Mouse (Mus musculus) ES-Bruce4 (cell line): Measurements from ENCODE around the gene Adarb2.

Source experiments
- CTCF ChIP-seq: IDR thresholded peaks from one replicate; pipeline ENCODE4 v1.8.1; 2011; ENCODE audit warnings: low read depth, low read length
- EP300 ChIP-seq: IDR thresholded peaks from 2 replicates; pipeline ENCODE4 v1.6.1; 2011; ENCODE audit warnings: low read depth, low read length; ENCODE audit not compliant: insufficient read depth
- POLR2A ChIP-seq: IDR thresholded peaks from one replicate; pipeline ENCODE4 v1.8.1; 2011; ENCODE audit warnings: low read length; ENCODE audit not compliant: insufficient read depth

- TF ChIP-seq POLR2A (no peak), CTCF (no peak), EP300 (no peak)
These were observed 162.9 kb downstream of the Adarb2 start for GRCm38 (mm10) chr13:8365523-8365922.
